Mouse (Mus musculus) bone marrow, adult 2 months (tissue): Measurements from ENCODE around the gene Adgrf1.

ENCODE experiments used
- CTCF ChIP-seq: fragments of 200-500 bp; IDR thresholded peaks from 2 replicates; pipeline ENCODE4 v1.5.1; 2011; ENCODE audit warnings: low read length, control low read depth; ENCODE audit not compliant: control insufficient read depth, insufficient read depth
- POLR2A ChIP-seq: fragments of 200-500 bp; IDR thresholded peaks from 2 replicates; pipeline ENCODE4 v1.6.1; 2011; ENCODE audit warnings: low read depth, mild to moderate bottlenecking, control low read depth, low read length, borderline replicate concordance; ENCODE audit not compliant: control insufficient read depth

GRCm38 (mm10) chr17:43338279-43338678 is 68.2 kb downstream of the Adgrf1 start:
- TF ChIP-seq CTCF (no peak), POLR2A (no peak)
